Mouse (Mus musculus) hindbrain, embryonic 10.5 days (tissue): Measurements from ENCODE around the gene Brsk1. TPM values are rescaled to one million over a fixed set of nuclear protein-coding genes. Genes with fewer than 3 reads are reported as not detected.
A peak's percentile ranks its signal among the peaks of the same experiment; 100 is the strongest.

Source experiments
- DNase-seq: peaks from one replicate; pipeline ENCODE4 v3.0.0-alpha.2; 2017; ENCODE audit warnings: low spot score
- H3K27ac ChIP-seq: fragments of 300-500 bp; sonication (generic); 2 replicates; pipeline ENCODE4 v1.5.1; 2016; ENCODE audit warnings: mild to moderate bottlenecking, moderate library complexity
- H3K27me3 ChIP-seq: fragments of 300-500 bp; sonication (generic); 2 replicates; pipeline ENCODE4 v1.6.1; 2016; ENCODE audit warnings: mild to moderate bottlenecking; ENCODE audit not compliant: poor library complexity, insufficient read depth, severe bottlenecking
- H3K36me3 ChIP-seq: fragments of 300-500 bp; sonication (generic); 2 replicates; pipeline ENCODE4 v1.6.1; 2016; ENCODE audit warnings: mild to moderate bottlenecking, moderate library complexity
- H3K4me1 ChIP-seq: fragments of 300-500 bp; sonication (generic); replicated peaks from 2 replicates; pipeline ENCODE4 v1.6.1; 2016; ENCODE audit warnings: mild to moderate bottlenecking
- H3K4me3 ChIP-seq: fragments of 300-500 bp; sonication (generic); 2 replicates; pipeline ENCODE4 v1.5.1; 2016; ENCODE audit warnings: mild to moderate bottlenecking, moderate library complexity
- H3K9me3 ChIP-seq: fragments of 300-500 bp; sonication (generic); 2 replicates; pipeline ENCODE4 v1.6.1; 2016; ENCODE audit warnings: mild to moderate bottlenecking, moderate library complexity
- WGBS: fragments of 180-500 bp; shearing (Covaris S2); methylation state at CpG from one replicate; pipeline ENCODE4 v1.1.7; 2016; 5-methylcytosine and 5-hydroxymethylcytosine counted together
- polyA plus RNA-seq: library from polyadenylated mRNA; unstranded; fragments of >200 nt; fragmentation: Nextera tagmentation; extraction: Ambion mirVana; gene quantifications from 2 replicates; pipeline ENCODE4 v1.2.1, GENCODE M21; 2016

Gene Brsk1
- polyA plus RNA-seq: 1.7 and 2.8 TPM in 2 replicates

- Histone ChIP-seq H3K36me3 (peaks cover 32% of the 10 kb centered on the region), H3K27me3 (no peaks in the 10 kb centered on the region), H3K9me3 (0 out of 2 replicates have a peak, but pooled peaks cover 4% of the 10 kb centered on the region), H3K27ac (peak within 1 kb of the TSS; percentile 100), H3K4me1 (peaks cover 26% of the 10 kb centered on the region), H3K4me3 (peak within 1 kb of the TSS; percentile 98)
- 0% methylated on average over 9 of the region's 18 CpGs for WGBS
- DNase-seq: peak; percentile 95
These were observed at the start of gene Brsk1 for GRCm38 (mm10) chr7:4690387-4690786. TSS of gene Brsk1 (plus strand) at chr7:4690604.

- Histone ChIP-seq H3K9me3 (no peaks in the 10 kb centered on the region), H3K27ac (no peak overlapping the region), H3K27me3 (no peaks in the 10 kb centered on the region), H3K36me3 (peaks cover 100% of the 10 kb centered on the region), H3K4me3 (no peak overlapping the region), H3K4me1 (no peaks in the 10 kb centered on the region)
- no peak for DNase-seq
- 86% methylated on average over 11 of the region's 11 CpGs for WGBS
These were observed 49.2 kb upstream of the Brsk1 start for GRCm38 (mm10) chr7:4641155-4641554.

GRCm38 (mm10) chr7:4641956-4642355 lies 48.4 kb upstream of the Brsk1 start:
- H3K9me3 ChIP-seq: no peaks in the 10 kb centered on the region
- H3K4me3 ChIP-seq: no peak overlapping the region
- H3K36me3 ChIP-seq: peaks cover 99% of the 10 kb centered on the region
- H3K4me1 ChIP-seq: no peaks in the 10 kb centered on the region
- no peak overlapping the region for H3K27ac ChIP-seq
- 90% methylated on average over 7 of the region's 7 CpGs for WGBS
- H3K27me3 ChIP-seq: no peaks in the 10 kb centered on the region
- no peak for DNase-seq

GRCm38 (mm10) chr7:4643225-4643624 lies 47.2 kb upstream of the Brsk1 start:
- Histone ChIP-seq H3K4me3 (no peak overlapping the region), H3K27me3 (no peaks in the 10 kb centered on the region), H3K4me1 (no peaks in the 10 kb centered on the region), H3K9me3 (no peaks in the 10 kb centered on the region), H3K27ac (no peak overlapping the region), H3K36me3 (peaks cover 91% of the 10 kb centered on the region)
- 94% methylated on average over 6 of the region's 6 CpGs for WGBS
- no peak for DNase-seq

GRCm38 (mm10) chr7:4646806-4647205 lies 43.6 kb upstream of the Brsk1 start:
- H3K4me1 ChIP-seq: no peaks in the 10 kb centered on the region
- 86% methylated on average over 3 of the region's 3 CpGs for WGBS
- no peaks in the 10 kb centered on the region for H3K9me3 ChIP-seq
- H3K36me3 ChIP-seq: peaks cover 64% of the 10 kb centered on the region
- DNase-seq: no peak
- H3K27ac ChIP-seq: no peak overlapping the region
- H3K4me3 ChIP-seq: no peak overlapping the region
- H3K27me3 ChIP-seq: no peaks in the 10 kb centered on the region

GRCm38 (mm10) chr7:4647291-4647690 lies 43.1 kb upstream of the Brsk1 start:
- H3K36me3 ChIP-seq: peaks cover 62% of the 10 kb centered on the region
- DNase-seq: no peak
- 83% methylated on average over 6 of the region's 6 CpGs for WGBS

GRCm38 (mm10) chr7:4647992-4648391 lies 42.4 kb upstream of the Brsk1 start:
- H3K4me1 ChIP-seq: 0 out of 2 replicates have a peak, but pooled peaks cover 3% of the 10 kb centered on the region
- peaks cover 62% of the 10 kb centered on the region for H3K36me3 ChIP-seq
- no peak overlapping the region for H3K27ac ChIP-seq
- no peak overlapping the region for H3K4me3 ChIP-seq
- no peaks in the 10 kb centered on the region for H3K9me3 ChIP-seq
- no peaks in the 10 kb centered on the region for H3K27me3 ChIP-seq
- 89% methylated on average over 2 of the region's 2 CpGs for WGBS
- no peak for DNase-seq

More at GRCm38 (mm10) chr7:4647291-4647690, 43.1 kb upstream of the Brsk1 start:
- H3K9me3 ChIP-seq: no peaks in the 10 kb centered on the region
- no peak overlapping the region for H3K4me3 ChIP-seq
- H3K27ac ChIP-seq: no peak overlapping the region
- no peaks in the 10 kb centered on the region for H3K4me1 ChIP-seq
- H3K27me3 ChIP-seq: no peaks in the 10 kb centered on the region

GRCm38 (mm10) chr7:4651581-4651980 lies 38.8 kb upstream of the Brsk1 start:
- no peaks in the 10 kb centered on the region for H3K27me3 ChIP-seq
- no peak overlapping the region for H3K4me3 ChIP-seq
- peaks cover 13% of the 10 kb centered on the region for H3K4me1 ChIP-seq
- DNase-seq: no peak
- WGBS: 84% methylated on average over 8 of the region's 8 CpGs
- no peak overlapping the region for H3K27ac ChIP-seq
- no peaks in the 10 kb centered on the region for H3K9me3 ChIP-seq
- peaks cover 37% of the 10 kb centered on the region for H3K36me3 ChIP-seq

GRCm38 (mm10) chr7:4652726-4653125 lies 37.7 kb upstream of the Brsk1 start:
- 91% methylated on average over 5 of the region's 5 CpGs for WGBS
- no peak overlapping the region for H3K27ac ChIP-seq

GRCm38 (mm10) chr7:4653351-4653750 lies 37.1 kb upstream of the Brsk1 start:
- H3K27ac ChIP-seq: no peak overlapping the region
- no peaks in the 10 kb centered on the region for H3K27me3 ChIP-seq
- no peaks in the 10 kb centered on the region for H3K9me3 ChIP-seq
- peaks cover 30% of the 10 kb centered on the region for H3K4me1 ChIP-seq
- peaks cover 28% of the 10 kb centered on the region for H3K36me3 ChIP-seq
- 89% methylated on average over 5 of the region's 5 CpGs for WGBS
- H3K4me3 ChIP-seq: no peak overlapping the region
- no peak for DNase-seq

More at GRCm38 (mm10) chr7:4652726-4653125, 37.7 kb upstream of the Brsk1 start:
- H3K36me3 ChIP-seq: peaks cover 28% of the 10 kb centered on the region
- DNase-seq: no peak
- no peak overlapping the region for H3K4me3 ChIP-seq
- H3K27me3 ChIP-seq: no peaks in the 10 kb centered on the region
- H3K9me3 ChIP-seq: no peaks in the 10 kb centered on the region
- peaks cover 24% of the 10 kb centered on the region for H3K4me1 ChIP-seq

- Histone ChIP-seq H3K4me3 (no peak overlapping the region), H3K4me1 (peaks cover 30% of the 10 kb centered on the region)
These were observed 36.6 kb upstream of the Brsk1 start for GRCm38 (mm10) chr7:4653780-4654179.

GRCm38 (mm10) chr7:4654221-4654620 lies 36.2 kb upstream of the Brsk1 start:
- Histone ChIP-seq H3K36me3 (peaks cover 28% of the 10 kb centered on the region), H3K27ac (no peak overlapping the region), H3K4me3 (no peak overlapping the region), H3K9me3 (no peaks in the 10 kb centered on the region), H3K4me1 (peaks cover 30% of the 10 kb centered on the region), H3K27me3 (no peaks in the 10 kb centered on the region)
- 88% methylated on average over 2 of the region's 2 CpGs for WGBS
- DNase-seq: no peak

More at GRCm38 (mm10) chr7:4653780-4654179, 36.6 kb upstream of the Brsk1 start:
- 84% methylated on average over 7 of the region's 7 CpGs for WGBS
- Histone ChIP-seq H3K9me3 (no peaks in the 10 kb centered on the region), H3K27ac (no peak overlapping the region), H3K36me3 (peaks cover 28% of the 10 kb centered on the region), H3K27me3 (no peaks in the 10 kb centered on the region)
- DNase-seq: no peak

- Histone ChIP-seq H3K4me3 (no peak overlapping the region), H3K4me1 (peaks cover 41% of the 10 kb centered on the region), H3K36me3 (peaks cover 28% of the 10 kb centered on the region), H3K27me3 (no peaks in the 10 kb centered on the region), H3K27ac (no peak overlapping the region), H3K9me3 (no peaks in the 10 kb centered on the region)
- 94% methylated on average over 4 of the region's 4 CpGs for WGBS
- DNase-seq: no peak
These were observed 35.0 kb upstream of the Brsk1 start for GRCm38 (mm10) chr7:4655393-4655792.

GRCm38 (mm10) chr7:4655916-4656315 lies 34.5 kb upstream of the Brsk1 start:
- Histone ChIP-seq H3K4me1 (peaks cover 45% of the 10 kb centered on the region), H3K27ac (no peak overlapping the region), H3K36me3 (peaks cover 33% of the 10 kb centered on the region), H3K9me3 (no peaks in the 10 kb centered on the region), H3K4me3 (no peak overlapping the region), H3K27me3 (no peaks in the 10 kb centered on the region)
- no peak for DNase-seq
- WGBS: 80% methylated on average over 1 of the region's 1 CpGs
